Mouse (Mus musculus): Measurements from ENCODE around the gene Rasgef1c. TPM values are rescaled to one million over a fixed set of nuclear protein-coding genes. Genes with fewer than 3 reads are reported as not detected.

The Rasgef1c gene
- total RNA-seq, 2 experiments from 2014 or later, result 0.26 to 0.44 TPM

GRCm38 (mm10) chr11:50008231-50008630, 106.6 kb downstream of the Rasgef1c start:
- no peak for DNase-seq
- intact Hi-C loops (cut with DNase I), result no loop called here

GRCm38 (mm10) chr11:50013016-50013415, 111.4 kb downstream of the Rasgef1c start:
- intact Hi-C loops (cut with DNase I), result no loop called here
- no peak for DNase-seq

DNA sequence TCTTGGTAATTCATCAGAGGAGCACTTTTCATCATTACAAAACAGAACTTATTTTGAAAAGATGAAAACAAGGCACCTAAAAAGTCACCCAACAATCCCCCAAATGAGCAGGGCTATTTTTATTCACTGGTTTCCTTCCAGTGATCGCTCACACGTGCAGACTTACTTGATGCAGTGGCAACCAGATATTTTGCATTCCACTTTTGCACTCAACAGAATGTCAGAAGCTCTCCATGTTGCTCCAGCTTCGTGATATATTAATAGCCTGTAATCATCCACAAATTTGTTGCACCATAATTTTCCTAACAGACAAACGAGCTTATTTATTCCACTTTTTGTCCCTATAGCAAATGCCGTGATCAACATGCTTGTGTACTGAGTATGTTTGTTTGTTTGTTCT, 114.9 kb downstream of the Rasgef1c start:
- DNase-seq, result no peak
- intact Hi-C loops (cut with DNase I), result no loop called here

GRCm38 (mm10) chr11:50017511-50017910, 115.9 kb downstream of the Rasgef1c start:
- no peak for DNase-seq
- intact Hi-C loops (cut with DNase I), result no loop called here

DNA sequence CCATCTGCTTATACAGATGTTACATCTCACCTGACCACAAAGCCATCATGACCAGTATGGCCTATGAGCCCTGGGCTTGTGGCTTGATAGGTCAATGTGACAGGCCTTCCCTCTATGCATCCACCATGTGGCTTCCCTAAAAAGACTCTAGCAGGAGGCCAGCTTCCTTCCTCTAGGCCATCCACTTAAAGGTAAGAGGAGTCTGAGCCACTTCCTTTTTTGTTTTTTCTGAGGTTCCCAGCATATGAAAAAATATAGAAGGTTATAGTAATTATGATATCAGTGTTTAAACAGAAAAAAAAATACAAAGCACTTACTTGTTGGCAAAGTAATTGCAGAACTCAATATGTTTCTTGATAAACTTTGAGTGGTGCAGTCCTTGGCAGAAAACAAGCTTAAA, 117.2 kb downstream of the Rasgef1c start:
- DNase-seq, result no peak
- intact Hi-C loops (cut with DNase I), result no loop called here

DNA sequence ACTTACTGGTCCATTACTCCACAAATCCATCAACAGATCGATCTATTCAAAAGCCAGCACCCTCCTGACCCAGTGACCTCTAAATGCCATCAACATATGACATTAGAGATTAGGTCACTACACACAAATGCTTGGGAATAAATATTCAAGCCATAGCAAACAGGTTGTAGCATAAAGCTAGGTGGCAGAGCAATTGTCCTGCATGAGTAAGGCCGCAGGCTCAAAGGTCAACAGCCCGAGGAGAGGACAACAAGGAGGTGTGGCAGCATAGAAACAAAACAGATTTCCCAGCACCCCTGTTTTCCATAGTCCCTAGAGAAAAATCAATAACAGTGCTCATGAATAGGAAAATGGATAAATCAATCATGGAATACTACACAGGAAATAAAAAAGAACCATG, 120.5 kb downstream of the Rasgef1c start:
- intact Hi-C loops (cut with DNase I), result no loop called here
- DNase-seq, result no peak

- DNase-seq, result no peak
- intact Hi-C loops (cut with DNase I), result no loop called here
Observed at GRCm38 (mm10) chr11:50024445-50024832, 122.8 kb downstream of the Rasgef1c start.

DNA sequence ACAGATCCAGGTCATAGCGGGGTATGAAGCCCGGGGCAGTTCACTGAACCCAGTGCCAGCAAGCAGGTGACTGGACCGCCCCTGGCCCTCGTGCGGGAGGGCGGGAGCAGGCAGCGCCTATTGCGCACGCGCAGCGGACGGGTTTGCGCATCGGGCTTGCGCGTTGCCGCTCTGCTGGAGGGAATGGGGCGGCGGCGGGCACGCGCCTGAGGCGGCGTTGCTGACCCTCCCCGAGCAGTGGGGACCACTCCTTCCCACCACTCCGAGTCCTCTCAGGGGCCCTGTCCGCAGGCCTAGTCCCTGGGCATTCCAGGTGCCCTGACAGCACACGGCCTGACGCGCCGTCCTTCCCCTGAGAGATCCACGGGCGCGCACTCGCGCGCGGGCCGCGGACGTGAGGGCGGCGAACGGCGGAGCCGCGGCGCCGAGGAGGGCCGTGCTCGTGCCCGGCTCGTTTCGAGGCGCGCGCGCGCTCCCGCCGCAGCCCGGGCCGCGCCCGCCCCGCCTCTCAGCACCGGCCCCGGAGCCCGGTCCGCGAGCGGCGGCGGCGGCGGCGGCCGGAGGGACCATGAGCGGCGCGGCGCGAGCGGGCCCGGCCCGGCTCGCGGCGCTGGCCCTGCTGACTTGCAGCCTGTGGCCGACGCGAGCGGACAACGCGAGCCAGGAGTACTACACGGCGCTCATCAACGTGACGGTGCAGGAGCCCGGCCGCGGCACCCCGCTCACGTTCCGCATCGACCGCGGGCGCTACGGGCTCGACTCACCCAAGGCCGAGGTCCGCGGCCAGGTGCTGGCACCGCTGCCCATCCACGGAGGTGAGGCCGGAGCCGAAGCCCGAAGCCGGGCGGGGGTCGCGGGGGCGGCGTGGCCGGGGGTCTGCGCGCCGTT, 123.4 kb downstream of the Rasgef1c start, which contains the start of gene Rnf130:
Gene Rnf130, plus strand, starts transcription at position 514 of the 888 bp plus-strand sequence.
- peak; percentile 93 to 95 for DNase-seq
- intact Hi-C loops (cut with DNase I), result loop anchor here (5.0 kb wide), 1 partner anchor 107 kb away; the partner anchor contains the start of gene Tbc1d9b

GRCm38 (mm10) chr11:50025721-50026520, 124.3 kb downstream of the Rasgef1c start:
- DNase-seq, result no peak
- intact Hi-C loops (cut with DNase I), result loop anchor here (5.0 kb wide), 1 partner anchor 106 kb away; the partner anchor contains the start of gene Tbc1d9b

DNA sequence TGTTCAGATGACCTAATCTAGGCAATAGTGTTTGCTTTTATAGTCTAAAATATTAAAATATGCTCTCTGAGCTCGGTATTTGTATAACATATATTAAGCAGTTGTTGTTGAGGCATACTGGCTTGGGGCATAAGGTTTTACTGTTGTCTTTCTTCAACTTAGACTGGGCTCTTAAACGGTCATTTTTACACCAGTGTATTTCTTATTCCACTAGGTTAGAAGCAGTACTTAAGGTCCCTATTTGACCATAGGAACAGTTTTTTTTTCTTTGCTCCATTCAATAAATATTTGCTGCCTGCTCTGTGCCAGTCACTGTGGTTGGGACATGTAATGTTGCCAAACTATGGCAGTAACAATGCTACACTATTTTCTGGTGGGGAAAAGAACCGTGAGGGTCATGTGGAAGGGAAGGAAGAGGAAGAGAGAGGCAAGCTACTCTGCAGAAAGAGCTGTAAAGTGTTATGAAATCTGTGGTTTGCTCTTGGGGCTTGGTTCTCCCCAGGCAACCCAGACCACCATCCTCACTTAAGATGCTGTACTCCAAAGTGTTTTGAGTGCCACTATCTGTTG, 125.0 kb downstream of the Rasgef1c start:
- DNase-seq, result no peak
- intact Hi-C loops (cut with DNase I), result loop anchor here (5.0 kb wide), 1 partner anchor 106 kb away; the partner anchor contains the start of gene Tbc1d9b

DNA sequence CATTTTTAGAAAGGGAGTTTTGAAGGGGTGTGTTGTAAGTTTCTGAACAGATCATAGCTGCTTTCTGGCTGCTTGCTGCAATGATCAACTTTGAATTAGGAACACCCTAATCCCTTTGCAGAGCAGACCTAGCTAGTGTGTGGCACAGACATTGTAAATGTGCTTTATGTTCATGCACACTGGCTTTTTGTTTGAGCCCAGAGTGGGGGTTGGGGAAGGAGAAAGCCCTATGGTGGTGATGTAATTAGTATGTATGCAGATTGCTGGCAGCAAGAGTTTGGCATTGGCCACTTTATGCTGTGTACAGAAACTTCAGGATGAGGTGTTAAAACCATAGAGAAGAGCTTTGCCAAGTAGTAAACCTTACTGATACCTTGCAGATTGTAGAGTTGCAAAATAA, 126.8 kb downstream of the Rasgef1c start:
- intact Hi-C loops (cut with DNase I), result loop anchor here (5.0 kb wide), 1 partner anchor 104 kb away; the partner anchor contains the start of gene Tbc1d9b

More for the DNA sequence above, 126.8 kb downstream of the Rasgef1c start:
- no peak for DNase-seq

Small RNA genes lying within 50 kb of the gene (microRNA-seq; reads per million reads assigned to microRNA genes)
- 0 reads per million in 2 experiments for gene Gm23492

Other genes with a start within 250 kb of the Rasgef1c start
- not detected for gene Scgb3a1, start 238.2 kb upstream of the Rasgef1c start, total RNA-seq (2021)
- gene Cnot6, start 189.1 kb upstream of the Rasgef1c start, total RNA-seq (2021), result 10 to 100 TPM in 1 of 2 experiments, 1 to 10 TPM in 1; 9.7 to 10.5 TPM
- 1 to 10 TPM; 5.7 to 6.2 TPM for gene Gfpt2, start 107.7 kb upstream of the Rasgef1c start, total RNA-seq (2021)
- gene Mapk9, start 55.1 kb upstream of the Rasgef1c start, total RNA-seq (2021), result 10 to 100 TPM; 43.5 to 49.9 TPM
- gene Rnf130, start 123.5 kb downstream of the Rasgef1c start, total RNA-seq (2021), result 10 to 100 TPM; 37.5 to 44.1 TPM
- 10 to 100 TPM; 24.1 to 24.5 TPM for gene Tbc1d9b, start 229.6 kb downstream of the Rasgef1c start, total RNA-seq (2021)

All from gastrocnemius, postnatal 36 days (tissue).